Mouse (Mus musculus): Measurements from ENCODE around the gene Plch1. TPM values are rescaled to one million over a fixed set of nuclear protein-coding genes. Genes with fewer than 3 reads are reported as not detected.

Plch1 gene
- total RNA-seq, 1 experiment from 2014 or later, result not detected

DNA sequence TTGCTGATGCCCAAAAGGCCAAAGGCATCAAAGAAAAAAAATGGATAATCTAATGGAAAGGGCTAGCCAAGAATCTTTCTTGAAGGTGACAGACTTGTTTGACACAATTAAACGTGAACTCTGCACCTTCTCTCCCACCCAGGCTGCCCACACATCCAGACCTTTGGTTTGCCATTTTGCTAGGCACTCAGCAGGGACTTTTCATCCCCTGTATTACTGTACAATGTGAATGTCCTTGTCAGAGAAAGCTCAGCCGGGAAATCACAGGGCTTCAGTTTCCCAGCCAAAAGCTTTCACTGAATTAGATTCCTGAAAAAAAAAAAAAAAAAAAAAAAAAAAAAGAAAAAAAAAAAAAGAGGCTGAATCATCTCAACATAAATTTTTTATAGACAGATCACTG, 34.2 kb downstream of the Plch1 start:
- ATAC-seq (replicated peaks; ENCODE audit: low read depth, poor library complexity, severe bottlenecking), result no peak

DNA sequence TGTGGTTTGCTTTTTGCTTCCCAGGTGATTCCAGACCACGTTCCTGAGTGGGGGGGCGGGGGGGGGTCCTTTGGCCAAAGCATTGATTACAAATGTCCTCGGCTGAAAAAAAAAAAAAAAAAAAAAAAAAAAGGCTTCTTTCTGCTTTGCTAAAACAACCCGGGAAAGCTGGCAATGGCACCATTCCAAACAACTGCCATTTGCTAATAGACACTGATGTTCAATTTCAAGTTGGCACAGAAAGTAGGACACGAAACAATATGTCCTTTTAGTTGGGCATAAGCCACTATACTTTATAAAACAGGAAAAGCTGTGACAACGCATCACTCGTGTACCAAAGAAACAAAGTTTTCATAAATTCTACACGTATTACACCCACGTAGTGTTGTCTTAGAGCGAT, 36.6 kb downstream of the Plch1 start:
- ATAC-seq (replicated peaks; ENCODE audit: low read depth, poor library complexity, severe bottlenecking), result no peak

DNA sequence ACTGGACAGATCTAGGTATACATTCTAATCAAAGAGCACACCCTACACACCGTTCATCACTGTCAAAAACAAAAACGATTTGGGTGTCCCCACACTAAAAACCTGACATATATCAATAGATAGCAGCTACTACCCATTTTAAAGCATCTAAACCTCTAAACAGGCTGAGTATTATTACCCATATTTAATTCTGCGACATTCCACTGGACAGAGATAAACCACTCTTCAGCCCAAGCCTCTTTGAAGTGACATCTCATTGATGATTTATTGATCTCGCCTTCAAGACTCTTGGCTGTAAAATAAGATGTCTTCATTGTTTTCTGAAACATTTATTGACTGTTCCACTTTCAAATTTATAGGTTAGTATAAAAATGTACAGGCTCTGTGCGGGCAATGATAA, 46.4 kb downstream of the Plch1 start:
- ATAC-seq (replicated peaks; ENCODE audit: low read depth, poor library complexity, severe bottlenecking), result no peak

DNA sequence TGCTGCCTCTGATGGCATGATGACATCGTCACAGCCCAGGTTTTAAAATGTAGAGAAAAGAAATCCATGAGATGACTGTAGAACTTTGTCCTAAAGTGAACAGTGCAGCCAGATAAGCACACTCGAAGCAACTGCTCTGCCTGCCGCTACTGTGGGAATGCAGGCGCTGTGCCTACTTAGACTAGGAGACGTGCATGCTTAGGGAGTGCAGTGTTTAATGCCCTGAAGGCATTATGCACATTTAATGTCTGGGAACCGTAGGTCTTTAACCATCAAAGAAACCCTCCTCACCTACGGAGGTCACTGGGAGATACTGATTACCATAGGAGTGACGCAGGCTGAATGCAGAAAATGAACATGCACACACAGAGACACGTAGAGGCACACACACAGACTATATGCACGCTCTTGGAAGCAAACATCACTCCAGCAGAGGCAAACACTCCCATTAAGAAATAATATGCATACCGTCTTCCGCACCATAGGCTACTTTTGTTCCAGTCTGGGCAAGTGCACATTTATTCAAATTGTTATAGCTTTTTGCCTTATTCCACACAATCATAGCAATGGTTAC, 48.1 kb downstream of the Plch1 start:
- ATAC-seq (replicated peaks; ENCODE audit: low read depth, poor library complexity, severe bottlenecking), result no peak

DNA sequence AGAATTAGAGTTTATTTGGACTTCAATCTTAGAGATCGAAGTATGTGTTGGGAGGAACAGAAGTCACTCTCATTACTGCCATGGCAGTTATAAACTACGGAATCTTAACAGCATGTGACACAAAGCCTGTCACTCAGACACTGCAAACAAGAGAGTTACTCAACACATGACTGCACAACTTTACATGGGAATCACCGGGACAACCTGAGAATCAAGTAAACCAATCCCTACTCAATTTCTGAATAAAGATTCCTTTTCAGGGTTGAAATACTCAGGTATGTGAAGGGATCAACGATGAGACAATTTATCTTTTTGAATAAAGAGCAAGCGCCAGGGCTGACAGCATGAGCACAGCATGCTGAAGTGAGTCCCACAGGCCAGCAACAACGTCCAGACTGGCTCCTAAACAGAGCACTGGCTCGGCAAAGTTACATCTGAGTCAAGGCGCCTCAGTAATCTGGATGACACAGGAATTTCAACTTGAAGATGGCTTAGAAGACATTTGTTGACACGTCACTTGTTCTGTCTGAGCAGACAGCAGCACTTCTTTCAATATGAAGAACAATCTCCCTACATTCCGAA, 49.4 kb downstream of the Plch1 start:
- no peak for ATAC-seq (replicated peaks; ENCODE audit: low read depth, poor library complexity, severe bottlenecking)

DNA sequence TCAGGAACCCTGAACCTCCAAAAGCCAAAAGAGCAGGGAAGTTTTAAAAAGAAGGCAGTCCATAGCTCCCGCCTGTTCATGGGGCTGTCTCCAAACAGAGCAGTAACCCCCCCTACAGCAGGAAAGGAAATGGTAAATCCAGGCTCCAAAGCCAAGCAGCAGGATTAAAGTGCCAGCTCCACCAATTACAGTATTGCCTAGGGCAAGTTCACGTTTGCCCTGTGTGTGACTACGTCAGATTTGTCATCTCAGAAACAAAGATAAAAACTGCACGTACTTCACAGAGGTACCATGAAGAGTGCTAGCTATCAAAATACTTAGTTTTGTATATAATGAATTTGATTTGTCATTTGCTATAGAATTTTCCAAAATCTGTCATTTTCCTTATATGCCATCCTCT, 55.1 kb downstream of the Plch1 start:
- ATAC-seq (replicated peaks; ENCODE audit: low read depth, poor library complexity, severe bottlenecking), result no peak

DNA sequence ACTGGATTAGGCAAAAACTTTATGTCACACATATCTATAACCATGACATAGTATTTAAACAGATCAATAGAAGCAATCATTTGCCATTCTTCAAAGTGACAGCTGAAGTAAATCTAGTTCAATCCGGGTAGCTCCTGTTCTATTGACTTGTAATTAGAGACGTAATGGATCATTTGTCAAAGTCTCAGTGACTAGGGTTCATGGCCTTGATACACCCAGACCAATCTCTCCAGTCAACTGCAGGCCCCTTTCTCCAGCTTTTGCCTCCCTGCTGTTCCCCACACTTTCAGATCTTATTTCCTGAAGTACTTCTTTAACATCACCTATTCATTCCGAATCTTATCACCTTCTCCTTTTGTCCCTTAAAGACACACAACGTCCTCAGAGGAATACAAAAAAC, 56.8 kb downstream of the Plch1 start:
- no peak for ATAC-seq (replicated peaks; ENCODE audit: low read depth, poor library complexity, severe bottlenecking)

DNA sequence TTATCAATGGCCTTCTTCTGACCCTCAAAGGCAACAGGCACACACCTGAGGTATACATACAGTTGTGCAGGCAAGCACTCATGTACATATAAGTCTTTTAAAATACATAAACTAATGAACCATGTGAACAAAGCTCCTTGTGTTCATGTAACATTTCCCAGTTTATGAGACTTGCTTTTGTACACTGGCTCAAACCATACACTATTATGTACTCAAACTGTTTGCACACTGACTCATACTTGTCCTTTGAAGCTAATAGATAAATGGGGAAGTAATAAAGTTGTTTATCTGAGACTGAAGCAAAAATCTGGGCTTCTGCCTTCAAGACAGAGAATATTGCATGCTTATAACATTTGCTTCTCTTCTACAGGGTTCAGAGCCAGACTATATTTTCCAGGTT, 61.5 kb downstream of the Plch1 start:
- ATAC-seq (replicated peaks; ENCODE audit: low read depth, poor library complexity, severe bottlenecking), result no peak

DNA sequence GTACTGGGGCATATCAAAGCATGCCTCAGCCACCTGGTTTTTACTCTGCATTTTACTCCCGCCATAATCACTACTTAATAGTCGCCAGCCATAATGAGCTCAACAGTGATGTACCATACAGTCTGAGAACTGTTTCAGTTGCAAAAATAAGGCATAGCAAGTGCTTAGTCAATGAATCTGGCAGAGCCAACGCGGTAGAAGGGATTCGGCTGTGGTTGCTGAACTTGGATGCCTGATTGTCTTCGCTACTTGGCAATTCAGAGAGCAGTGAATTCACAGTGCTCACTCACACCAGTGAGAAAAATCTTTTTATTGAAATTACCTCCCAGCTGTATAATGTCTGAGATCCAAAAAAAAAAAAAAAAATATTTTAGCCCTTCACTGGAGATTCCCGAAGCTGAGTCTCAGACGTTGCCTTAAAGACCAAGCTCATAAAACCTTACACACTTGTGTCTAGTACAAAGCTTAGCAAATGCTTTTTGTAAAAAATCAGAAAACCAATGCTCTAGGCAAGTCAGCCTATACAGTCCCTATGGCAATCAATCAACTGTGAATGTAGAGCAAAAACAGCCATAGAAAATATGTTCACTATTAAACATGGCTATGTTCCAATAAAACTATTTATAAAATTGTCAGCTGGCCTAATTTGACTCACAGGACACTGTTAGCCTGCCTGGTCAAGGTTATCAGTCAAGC, 62.2 kb downstream of the Plch1 start:
- no peak for ATAC-seq (replicated peaks; ENCODE audit: low read depth, poor library complexity, severe bottlenecking)

DNA sequence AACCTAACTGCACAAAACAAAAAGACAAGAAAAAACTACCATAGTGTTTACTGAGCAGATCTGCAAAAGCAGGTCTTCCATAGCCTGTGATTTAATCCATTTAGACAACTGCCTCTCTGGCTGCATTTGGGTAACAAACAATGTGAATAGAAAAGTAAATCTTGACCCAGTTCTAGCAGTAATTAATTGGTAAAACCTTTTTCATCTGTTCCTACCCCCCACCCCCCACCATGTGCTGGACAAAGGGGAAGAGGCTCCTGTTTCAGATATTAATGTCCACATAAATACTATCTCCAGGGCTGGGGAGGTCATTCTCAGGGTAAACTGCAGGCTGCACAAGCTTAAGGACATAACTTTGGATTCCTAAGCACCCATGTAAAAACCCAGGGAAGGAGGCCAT, 63.5 kb downstream of the Plch1 start:
- no peak for ATAC-seq (replicated peaks; ENCODE audit: low read depth, poor library complexity, severe bottlenecking)

DNA sequence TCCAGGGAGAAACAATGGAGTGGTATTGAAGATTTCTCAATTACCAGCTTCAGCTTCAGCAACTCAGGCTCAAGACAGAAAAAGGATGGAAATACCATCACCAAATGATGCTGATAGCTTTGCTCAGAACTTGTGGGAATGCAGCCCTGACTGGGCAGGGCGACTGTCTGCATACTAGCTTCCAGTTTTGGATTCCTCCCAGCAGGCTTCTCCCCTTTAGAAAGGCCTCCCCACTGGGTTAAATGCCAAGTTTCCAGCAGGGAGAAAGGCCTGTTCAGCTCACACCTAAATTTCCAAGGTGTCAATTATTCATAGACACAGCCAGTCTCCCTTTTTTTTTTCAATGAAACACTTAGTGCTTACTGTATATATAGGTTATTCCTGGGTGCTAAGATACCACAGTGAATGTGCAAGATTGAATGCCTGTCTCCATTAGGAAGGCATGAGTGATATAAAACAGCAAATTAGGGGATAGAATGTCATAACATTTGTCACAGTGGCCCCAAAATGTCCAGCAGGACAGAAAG, 75.3 kb downstream of the Plch1 start:
- no peak for ATAC-seq (replicated peaks; ENCODE audit: low read depth, poor library complexity, severe bottlenecking)

DNA sequence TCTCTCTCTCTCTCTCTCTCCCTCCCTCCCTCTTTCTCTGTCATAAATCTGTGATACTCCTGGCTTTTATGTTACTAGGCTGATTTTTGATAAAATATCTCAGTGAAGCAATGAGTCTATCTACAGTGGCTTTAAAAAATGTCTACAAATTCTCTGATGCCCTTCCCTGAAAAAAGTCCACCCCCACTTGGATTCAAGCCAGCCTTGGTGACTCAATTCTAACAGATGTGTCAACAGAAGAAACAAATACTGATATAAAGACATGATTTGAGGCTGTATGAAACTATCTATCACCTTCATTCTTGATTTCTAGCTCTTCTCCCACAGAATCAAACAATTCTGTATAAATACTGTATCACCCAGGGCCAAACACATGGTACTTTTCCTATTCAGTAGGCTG, 76.6 kb downstream of the Plch1 start:
- ATAC-seq (replicated peaks; ENCODE audit: low read depth, poor library complexity, severe bottlenecking), result no peak

DNA sequence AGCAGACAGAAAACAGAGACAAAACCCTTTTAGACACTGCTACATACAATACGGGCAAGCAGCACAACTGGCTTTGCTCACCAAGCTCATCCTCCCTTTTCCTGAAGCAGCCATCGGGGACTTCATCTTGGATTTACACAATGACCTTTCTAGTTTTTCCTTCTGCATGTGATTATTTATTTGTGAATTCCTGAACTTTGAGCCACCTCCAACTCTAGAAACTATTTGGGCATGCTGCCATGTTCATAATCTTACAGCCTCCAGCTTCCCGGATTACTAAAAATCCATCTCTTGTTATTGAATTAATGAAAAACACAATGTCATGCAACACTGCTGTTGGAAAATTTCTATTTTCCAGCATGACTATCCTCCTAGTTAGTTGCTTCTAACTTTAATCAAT, 84.1 kb downstream of the Plch1 start:
- no peak for ATAC-seq (replicated peaks; ENCODE audit: low read depth, poor library complexity, severe bottlenecking)

DNA sequence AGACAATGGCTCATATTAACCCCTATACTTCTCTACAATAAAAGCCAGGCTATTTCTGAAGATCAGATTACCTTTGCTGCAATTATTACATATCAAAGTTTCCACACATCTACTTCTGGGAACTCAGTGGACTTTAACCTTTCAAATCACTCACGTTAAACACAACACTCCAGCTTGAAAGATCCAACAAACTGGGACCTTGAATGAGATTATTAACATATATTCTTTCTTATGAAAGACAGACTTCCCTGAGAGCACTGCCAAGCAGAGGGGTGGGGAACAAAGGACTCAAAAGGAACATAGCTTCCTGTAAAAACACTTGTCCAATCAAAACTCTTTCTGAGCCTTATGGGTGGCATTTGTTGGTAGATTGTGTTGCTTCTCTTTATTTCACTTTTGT, 85.1 kb downstream of the Plch1 start:
- no peak for ATAC-seq (replicated peaks; ENCODE audit: low read depth, poor library complexity, severe bottlenecking)

DNA sequence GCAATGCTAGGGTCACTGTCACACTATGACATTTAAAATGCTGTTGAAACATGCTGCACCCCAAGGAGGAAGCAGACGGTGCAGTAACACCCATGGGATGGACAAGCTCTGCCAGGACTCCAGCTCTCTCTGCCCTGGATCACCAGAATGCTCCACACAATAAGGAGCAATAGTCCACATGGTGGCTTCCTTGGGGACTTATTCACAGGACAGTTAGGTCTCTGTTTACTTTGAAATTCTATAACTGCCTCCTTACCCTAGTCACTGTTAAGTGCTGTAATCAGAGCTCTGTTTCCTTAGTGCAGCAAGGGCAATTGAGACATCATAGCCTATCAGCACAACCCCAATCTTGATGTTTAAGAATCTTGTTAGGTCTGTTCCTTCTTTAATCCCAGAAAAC, 92.4 kb downstream of the Plch1 start:
- no peak for ATAC-seq (replicated peaks; ENCODE audit: low read depth, poor library complexity, severe bottlenecking)

DNA sequence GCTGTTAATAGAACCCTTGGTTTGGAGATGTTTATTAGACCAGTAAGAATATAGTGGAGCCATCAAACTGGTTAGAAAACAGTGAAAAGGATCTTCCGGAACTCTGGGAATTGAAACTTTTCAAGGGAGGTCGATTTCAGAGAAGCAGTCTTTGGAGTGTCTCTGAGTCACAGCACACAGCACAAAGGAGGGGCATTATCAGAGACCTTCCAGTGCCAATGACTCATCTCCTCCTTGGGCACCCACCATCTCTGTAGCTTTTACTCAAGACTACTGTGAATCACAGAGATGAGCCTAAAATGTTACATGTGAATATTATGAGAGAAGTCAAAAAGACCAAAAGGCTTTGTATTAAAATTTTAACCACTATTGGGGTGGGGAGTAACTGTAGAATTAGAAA, 93.8 kb downstream of the Plch1 start:
- ATAC-seq (replicated peaks; ENCODE audit: low read depth, poor library complexity, severe bottlenecking), result no peak

DNA sequence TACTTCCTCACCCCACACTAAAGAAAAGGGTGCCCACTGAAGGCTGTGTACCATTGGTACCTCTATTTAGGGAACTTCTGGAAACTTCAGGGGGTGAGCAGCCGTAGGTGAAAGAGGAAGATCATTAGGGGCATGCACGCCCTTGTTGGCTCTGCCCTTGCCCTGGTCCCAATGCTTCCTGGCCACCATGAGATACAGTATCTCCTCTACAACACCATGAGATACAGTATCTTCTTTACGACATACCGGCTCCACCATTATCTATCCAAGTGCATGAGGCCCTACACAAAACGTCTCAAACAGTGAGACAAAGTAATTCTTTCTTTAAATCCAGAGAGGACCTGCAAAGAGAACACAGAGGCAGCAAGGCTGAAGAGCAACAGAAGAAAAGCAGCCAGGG, 98.6 kb downstream of the Plch1 start:
- no peak for ATAC-seq (replicated peaks; ENCODE audit: low read depth, poor library complexity, severe bottlenecking)

DNA sequence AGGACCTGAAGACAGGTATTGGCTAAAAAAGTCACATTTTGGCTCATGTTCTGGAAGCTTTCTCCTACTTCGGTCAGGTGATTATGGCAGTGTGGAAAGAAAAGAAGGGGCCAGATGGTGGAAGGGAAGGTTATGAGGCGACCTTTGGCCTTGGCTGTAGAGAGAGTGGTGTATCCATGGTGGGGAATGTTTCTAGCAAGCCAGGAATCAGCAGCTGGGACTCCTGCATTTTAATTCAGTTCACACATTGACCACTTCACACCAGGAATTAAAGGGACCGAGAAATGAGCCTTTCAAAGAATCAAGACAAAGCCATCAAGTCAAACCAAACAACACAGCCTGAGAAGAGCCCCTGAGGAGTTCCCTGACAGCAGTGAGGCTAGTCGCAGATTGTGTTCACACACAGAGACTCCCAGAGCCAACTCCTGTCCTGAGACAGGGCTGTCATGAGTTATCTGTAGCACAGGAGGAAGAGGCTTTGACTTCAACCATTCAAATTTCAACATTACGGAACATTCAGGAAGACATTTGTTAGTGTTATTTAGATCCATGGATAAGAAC, 112.4 kb downstream of the Plch1 start:
- ATAC-seq (replicated peaks; ENCODE audit: low read depth, poor library complexity, severe bottlenecking), result no peak

DNA sequence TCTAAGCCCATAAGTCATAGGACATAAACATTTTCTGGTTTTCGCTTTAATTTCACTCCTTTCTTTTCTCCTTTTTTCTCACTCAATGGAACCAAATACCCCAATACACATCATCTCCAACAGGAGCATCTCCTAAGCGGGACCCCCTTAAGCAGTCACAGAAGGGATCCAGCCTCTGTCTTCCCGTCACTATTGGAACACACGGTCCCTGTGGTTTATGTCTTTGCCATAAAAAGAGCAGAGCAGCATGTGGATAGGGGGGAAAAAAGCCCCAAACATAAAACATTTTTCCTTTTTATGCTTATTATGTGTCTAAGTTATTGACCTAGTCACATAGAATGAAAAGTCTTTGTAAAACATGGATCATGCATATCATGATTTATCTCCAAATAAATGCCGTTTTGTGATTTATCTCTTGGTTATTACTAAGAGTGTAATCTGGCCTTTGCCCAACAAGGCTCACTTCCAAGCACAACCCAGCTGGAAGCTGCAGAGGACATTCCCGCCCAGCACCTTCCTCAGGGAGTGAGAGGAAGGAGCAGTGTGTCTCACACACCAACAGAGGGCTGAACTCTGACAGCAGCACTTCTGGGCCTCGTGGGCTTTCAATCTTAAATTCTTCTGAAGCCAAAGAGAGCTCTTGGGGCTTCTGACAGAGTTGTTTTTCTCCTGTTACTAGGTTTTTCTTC, 126.5 kb downstream of the Plch1 start:
- ATAC-seq (replicated peaks; ENCODE audit: low read depth, poor library complexity, severe bottlenecking), result no peak

DNA sequence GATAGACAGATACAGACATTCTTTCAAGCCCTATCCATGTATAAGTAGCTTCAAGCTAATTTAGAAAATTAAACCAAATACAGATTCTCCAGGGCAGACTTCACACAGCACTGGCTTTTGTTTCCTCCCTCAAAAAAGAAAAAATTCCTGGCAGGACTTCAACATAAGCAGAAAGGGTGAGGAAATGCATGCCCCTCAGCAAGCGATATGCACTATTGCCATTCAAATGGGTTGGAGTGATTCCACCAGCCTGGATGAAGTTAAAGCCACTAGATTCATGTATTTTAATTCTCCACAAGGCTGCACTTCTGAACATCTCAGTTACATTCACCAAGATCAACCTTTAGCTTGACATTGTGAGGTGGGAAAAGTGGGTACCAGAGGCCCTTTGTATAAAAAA, 138.5 kb downstream of the Plch1 start:
- ATAC-seq (replicated peaks; ENCODE audit: low read depth, poor library complexity, severe bottlenecking), result no peak

DNA sequence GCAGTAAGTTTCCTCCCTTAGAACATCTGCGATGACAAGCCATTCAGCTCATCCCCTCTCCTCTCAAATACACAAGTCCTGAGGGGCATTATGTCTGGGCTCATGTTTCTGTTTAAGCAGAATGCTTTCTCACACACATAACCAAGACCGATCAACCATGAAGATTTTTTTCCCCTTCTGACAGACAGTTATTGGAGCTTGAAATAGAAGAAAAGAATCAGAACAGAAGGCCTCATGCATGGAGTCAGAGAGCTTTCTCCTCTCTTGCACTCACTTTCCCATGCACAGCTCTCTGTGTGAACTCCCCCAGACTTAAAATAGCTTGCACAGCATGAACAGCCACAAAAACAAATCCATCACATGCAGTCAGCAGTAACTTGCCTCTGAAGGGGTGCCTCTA, 159.2 kb downstream of the Plch1 start:
- ATAC-seq (replicated peaks; ENCODE audit: low read depth, poor library complexity, severe bottlenecking), result no peak
